Mouse (Mus musculus) embryonic facial prominence, embryonic 10.5 days (tissue): ENCODE results near the gene Gm10139. TPM values are rescaled to one million over a fixed set of nuclear protein-coding genes. Genes with fewer than 3 reads are reported as not detected.
"Not testable (repeated sequence)": the region's sequence is repeated elsewhere in the genome, so short reads cannot be mapped to it uniquely, and the experiment has no call there.

Experiments used
- DNase-seq: peaks from one replicate; pipeline ENCODE4 v3.0.0-alpha.2; 2017; ENCODE audit warnings: low spot score
- H3K27ac ChIP-seq: fragments of 300-500 bp; sonication (generic); replicated peaks from 2 replicates; pipeline ENCODE4 v1.5.1; 2016; ENCODE audit warnings: mild to moderate bottlenecking
- H3K27me3 ChIP-seq: fragments of 300-500 bp; sonication (generic); replicated peaks from 2 replicates; pipeline ENCODE4 v1.6.1; 2016; ENCODE audit warnings: low read depth, mild to moderate bottlenecking; ENCODE audit not compliant: poor library complexity, severe bottlenecking
- H3K36me3 ChIP-seq: fragments of 300-500 bp; sonication (generic); replicated peaks from 2 replicates; pipeline ENCODE4 v1.6.1; 2016; ENCODE audit warnings: mild to moderate bottlenecking, moderate library complexity
- H3K4me1 ChIP-seq: fragments of 300-500 bp; sonication (generic); 2 replicates; pipeline ENCODE4 v1.6.1; 2016
- H3K4me3 ChIP-seq: fragments of 300-500 bp; sonication (generic); 2 replicates; pipeline ENCODE4 v1.5.1; 2016; ENCODE audit warnings: mild to moderate bottlenecking, moderate library complexity
- H3K9me3 ChIP-seq: fragments of 300-500 bp; sonication (generic); 2 replicates; pipeline ENCODE4 v1.6.1; 2016; ENCODE audit warnings: mild to moderate bottlenecking
- WGBS: fragments of 180-500 bp; shearing (Covaris S2); methylation state at CpG from one replicate; pipeline ENCODE4 v1.1.7; 2016; 5-methylcytosine and 5-hydroxymethylcytosine counted together
- polyA plus RNA-seq: library from polyadenylated mRNA; unstranded; fragments of >200 nt; fragmentation: Nextera tagmentation; extraction: Ambion mirVana; gene quantifications from 2 replicates; pipeline ENCODE4 v1.2.1, GENCODE M21; 2016

The Gm10139 gene
- not detected in 2 replicates for polyA plus RNA-seq

DNA sequence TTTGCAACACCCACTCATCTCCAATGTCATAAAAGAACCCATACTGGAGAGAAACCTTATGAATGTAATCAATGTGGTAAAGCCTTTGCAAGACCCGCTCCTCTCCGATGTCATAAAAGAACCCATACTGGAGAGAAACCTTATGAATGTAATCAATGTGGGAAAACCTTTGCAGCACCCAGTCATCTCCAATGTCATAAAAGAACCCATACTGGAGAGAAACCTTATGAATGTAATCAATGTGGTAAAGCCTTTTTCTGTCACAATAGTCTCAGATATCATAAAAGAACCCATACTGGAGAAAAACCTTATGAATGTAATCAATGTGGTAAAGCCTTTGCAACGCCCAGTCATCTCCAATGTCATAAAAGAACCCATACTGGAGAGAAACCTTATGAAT, at the start of gene Gm10139:
TSS of gene Gm10139 (plus strand) at position 301 of the 400 bp plus-strand sequence.
- H3K27ac ChIP-seq = not testable (repeated sequence)
- WGBS = 70% methylated on average over 1 of the region's 3 CpGs

GRCm38 (mm10) chr13:65557636-65558035, 45.2 kb downstream of the Gm10139 start:
- not testable (repeated sequence) for H3K4me3 ChIP-seq, H3K27me3 ChIP-seq, H3K4me1 ChIP-seq, DNase-seq, H3K27ac ChIP-seq, H3K9me3 ChIP-seq, H3K36me3 ChIP-seq
- 80% methylated on average over 4 of the region's 4 CpGs for WGBS

More for the DNA sequence above, at the start of gene Gm10139:
- DNase-seq, H3K4me1 ChIP-seq, H3K9me3 ChIP-seq, H3K36me3 ChIP-seq, H3K4me3 ChIP-seq, H3K27me3 ChIP-seq: not testable (repeated sequence)

Other genes starting within 250 kb of the Gm10139 start
- gene Zfp369, start 233.9 kb upstream of the Gm10139 start, polyA plus RNA-seq = 16.0 and 17.2 TPM in 2 replicates